Mouse (Mus musculus) layer of hippocampus, adult 9-11 months (tissue): ENCODE data around the gene Ankrd36.
"Not testable (repeated sequence)": the region's sequence is repeated elsewhere in the genome, so short reads cannot be mapped to it uniquely, and the experiment has no call there.

Source experiments
- DNase-seq: peaks from one replicate; pipeline ENCODE4 v3.0.0; 2022

Gene Ankrd36

DNA sequence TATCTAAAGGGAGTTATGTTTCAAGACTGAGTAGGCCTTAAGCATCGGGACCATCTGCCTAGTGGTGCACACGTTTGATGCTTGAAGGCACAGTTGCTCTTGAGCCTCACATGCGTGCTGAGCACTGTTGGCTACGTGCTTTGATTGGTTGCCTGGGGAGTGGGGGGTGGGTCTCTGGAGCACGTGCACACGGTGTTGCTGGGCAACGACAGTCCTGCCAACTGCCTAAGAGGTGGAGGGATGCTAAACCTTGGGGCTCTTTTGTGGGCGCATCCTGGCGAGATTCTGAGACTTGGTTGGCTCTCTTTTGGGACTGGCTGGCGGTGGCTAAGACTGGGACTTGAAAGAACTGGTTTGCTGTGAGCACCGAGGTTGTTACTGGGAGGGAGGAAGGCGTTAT lies at the start of gene Ankrd36:
Gene Ankrd36, plus strand, starts transcription at position 211 of the 400 bp plus-strand sequence.
- no peak for DNase-seq

DNA sequence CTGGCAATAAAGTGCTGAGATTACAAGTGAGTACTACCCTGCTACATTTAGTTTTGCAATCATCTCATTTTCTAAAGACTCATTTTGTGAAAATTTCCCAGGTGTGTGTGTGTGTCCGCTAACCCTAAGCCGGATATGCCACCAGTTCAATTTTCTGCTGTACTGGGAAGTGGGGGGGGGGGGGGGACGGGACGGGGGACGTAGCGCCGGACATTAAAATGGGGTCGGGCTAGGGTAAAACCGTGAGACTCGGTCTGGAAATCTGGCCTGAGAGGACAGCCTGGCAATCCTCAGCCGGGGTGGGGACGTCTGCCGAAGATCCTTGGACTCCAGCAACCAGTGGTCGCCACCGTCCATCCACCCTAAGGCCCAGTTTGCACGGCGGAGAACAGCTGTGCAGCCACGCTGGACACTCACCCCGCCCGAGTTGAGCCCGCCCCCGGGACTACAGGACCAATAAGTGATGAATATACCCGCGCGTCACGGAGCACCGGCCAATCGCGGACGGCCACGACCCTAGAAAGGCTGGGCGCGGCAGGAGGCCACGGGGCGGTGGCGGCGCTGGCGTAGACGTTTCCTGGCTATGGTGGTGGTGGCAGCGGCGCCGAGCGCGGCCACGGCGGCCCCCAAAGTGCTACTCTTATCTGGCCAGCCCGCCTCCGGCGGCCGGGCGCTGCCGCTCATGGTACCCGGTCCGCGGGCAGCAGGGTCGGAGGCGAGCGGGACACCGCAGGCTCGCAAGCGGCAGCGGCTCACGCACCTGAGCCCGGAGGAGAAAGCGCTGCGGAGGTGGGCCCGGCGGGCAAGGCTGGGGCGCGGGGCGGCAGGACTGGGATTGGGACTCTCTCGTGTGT lies 48.8 kb upstream of the Ankrd36 start, which contains the start of gene Xbp1:
Gene Xbp1, plus strand, starts transcription at position 248 of the 854 bp plus-strand sequence.
- DNase-seq = peak; percentile 97

DNA sequence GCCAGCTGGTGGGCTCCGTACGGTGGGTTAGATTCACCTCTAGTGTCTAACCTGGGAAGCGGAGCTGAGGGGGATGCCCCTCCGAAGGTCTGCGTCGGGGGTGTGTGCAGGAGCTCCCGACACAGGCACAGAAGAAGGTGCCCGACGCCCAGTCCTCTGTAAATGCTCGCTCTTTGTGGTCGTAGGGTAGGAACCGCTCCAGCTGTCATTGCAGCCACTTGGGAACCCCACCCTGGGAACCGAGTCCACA lies 48.3 kb upstream of the Ankrd36 start:
- no peak for DNase-seq

DNA sequence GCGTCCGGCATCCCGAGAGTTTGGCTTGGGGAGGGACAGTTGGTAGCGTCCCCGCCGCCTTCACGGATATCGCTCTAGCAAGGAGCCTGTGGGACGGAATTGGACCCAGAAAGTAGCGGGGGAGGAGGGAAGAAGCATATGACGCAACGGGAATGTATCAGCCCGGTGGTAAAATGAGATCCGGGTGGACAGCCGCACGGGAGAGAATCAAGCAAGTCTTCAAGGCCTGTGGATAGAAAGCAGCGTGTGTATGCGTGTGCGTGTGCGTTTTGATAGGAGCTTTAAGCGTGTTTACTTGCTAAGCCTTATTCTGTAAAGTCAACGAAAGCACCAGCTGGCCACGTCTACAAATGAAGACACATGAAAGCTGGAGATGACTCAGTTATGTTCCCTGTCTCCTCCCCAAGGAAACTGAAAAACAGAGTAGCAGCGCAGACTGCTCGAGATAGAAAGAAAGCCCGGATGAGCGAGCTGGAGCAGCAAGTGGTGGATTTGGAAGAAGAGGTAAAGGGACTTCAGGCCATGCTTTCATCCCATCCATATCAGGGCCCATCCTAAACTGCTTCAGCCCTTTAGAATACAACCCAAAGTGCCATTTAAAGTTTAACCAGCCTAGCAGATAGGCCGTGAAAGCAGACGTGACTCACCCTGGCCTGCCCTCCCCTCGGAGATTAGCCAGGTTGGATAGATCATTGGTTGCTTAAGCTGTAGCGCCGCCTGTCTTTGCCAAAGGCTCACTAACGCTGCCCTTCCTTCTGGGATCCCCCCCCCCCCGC lies 47.8 kb upstream of the Ankrd36 start:
- DNase-seq = peak; percentile 72

DNA sequence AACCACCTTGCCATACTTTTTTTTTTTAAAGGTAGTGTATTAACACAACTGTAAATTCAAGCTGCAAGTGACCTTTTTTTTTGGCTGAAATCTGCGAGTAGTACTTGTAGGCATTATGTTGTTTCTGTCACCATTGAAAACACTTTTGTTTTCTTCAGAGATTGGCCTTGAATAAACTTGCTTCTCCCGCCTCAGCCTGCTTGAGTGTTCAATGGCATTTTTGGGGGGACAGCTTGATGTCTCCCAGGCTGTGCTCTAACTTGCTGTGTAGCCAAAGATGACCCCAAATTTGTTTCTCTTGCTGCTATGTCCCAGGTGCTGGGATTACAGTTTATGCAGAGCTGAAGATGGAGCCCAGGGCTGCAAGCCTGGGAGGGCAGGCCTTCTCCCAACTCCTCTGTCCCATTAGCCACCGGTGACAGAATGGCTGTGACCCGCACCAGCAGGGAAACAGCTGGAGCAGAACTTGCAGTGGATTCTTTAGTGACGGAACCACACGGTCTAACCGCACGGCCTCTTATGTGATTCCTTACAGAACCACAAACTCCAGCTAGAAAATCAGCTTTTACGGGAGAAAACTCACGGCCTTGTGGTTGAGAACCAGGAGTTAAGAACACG lies 46.6 kb upstream of the Ankrd36 start:
- no peak for DNase-seq

DNA sequence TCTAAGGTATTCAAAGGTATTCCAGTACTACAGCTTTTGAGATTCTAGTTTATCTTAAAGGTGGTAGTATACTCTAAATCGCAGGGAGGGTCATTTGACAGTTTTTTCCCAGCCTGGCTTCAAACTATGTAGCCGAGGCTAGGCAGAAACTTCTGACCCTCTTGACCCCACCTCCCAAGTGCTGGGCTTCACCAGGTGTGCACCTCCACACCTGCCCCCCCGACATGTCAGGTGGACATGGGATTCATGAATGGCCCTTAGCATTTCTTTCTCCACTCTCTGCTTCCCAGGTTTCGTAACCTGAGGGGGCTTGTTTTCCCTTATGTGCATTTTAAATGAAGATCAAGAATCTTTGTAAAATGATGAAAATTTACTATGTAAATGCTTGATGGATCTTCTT lies 44.1 kb upstream of the Ankrd36 start:
- DNase-seq = no peak

DNA sequence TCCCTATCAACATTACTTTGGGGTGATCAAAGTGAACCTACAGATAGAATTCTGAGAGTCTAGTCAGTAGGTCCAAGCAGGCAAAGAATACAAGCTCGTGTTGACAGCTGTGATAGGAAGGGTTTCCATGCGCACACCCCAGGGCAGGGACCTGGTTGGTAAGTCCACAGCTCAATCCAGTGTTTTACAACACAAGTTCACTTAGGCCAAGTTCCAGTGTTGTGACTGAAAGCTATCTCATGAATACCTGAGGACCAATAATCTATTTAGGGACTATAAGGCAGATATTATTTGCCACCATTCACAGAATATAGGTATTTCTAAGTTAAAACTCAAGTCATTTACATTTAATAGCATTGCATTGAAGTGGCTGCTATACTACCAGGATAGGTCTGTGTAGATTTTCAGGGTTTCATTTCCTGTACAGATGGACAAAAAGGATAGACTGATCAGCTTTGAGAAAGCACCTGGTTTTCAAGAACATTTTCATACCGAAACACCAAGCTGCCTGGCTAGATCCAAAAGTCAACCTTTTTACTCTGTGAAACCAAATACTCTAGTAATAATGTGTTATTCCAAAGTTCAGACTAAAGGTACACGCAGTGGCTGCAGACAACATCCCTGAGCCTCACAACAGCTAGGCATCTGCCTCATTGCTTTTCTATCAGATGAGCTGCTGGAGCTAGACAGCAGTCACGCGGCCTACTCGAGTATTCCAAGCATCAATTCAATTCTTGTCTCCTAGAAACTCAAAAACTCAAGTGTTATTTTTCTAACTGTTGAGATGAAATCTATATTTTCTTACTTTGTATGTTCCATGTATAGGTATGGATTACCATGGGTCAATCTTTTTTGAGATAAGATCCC lies 42.7 kb upstream of the Ankrd36 start:
- DNase-seq = no peak

DNA sequence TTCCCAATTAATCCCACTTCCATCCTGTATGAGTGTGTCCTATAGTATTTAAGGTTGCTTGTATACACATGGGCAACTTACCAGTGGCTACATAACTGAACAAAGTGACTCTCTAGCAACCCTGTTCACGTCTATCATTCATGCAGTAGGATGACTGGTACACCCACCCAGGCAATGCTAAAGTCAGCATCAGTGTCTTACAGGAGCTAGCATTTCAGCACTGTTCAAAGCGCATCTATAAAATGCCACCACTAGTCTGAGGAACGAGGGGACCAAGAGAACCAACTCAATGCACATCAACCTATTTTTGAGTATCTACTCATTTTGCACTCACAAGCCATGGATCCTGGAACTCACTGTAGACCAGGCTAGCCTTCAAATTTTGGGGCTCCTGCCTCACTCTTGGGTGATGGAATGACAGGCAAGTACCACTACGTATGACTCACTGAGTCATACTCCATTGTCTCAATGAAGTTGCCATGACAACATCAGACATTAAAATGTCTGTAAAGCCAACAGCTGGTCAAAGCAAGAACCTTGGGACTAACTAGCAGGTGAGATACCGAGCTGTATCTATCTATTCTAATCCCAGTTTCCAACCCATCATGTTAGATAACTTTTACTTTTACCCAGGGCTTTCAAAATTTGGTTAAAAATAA lies 41.5 kb upstream of the Ankrd36 start:
- no peak for DNase-seq

DNA sequence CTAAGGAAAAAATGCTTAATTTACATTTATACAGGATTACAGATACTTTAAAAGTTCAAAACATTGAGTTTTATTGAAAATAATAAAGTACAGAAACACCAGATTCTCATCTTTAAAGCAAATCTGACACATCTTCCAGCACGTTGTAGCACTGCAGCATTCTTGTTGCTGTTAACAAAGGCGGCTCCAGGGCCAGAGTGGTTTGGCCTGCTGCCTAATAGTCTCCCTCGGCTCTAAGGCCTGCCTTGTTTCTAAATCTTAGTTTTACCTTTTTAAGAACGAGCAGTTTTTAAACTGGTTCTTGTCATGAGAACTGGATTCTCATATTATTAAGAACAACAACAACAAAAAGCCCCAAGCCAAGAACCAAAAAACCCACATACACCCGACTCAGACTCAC lies 40.6 kb upstream of the Ankrd36 start:
- no peak for DNase-seq

DNA sequence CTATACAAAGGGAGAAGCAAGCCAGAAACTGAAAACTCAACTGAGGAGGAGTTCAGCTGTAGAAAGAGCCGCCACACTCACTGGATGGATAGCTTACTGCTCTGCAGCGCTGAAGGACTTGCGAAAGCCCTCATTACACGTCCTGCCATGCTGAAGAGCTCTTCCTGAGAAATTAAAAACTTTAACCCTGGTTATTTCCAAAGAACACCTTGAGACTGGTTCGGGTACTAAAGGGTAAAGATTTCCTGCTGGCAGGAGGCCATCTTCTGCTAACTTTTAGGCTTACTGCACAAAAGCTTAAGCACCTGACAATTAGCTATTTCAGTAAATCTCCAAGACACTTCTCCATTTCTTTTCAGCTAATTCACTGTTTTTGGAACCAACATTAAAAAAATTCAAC lies 39.3 kb upstream of the Ankrd36 start:
- DNase-seq = no peak

DNA sequence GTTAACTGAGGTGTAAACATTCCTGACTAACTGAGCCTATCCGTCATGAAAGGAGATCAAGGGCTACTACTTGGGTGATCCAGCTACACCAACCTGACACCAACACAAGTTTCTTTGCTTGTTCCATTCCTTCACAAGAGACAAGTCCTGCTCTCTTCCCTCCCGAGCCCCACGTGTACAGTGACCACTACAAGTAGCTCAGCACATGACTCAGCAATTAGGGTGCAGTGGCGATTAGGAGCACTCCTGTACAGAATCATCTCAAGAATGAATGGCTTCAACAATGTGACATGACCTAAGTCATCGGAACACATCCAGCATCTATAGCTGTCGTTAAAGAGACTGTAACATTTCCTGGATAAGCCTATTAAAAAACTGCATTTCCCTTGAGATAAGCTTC lies 38.8 kb upstream of the Ankrd36 start:
- no peak for DNase-seq

DNA sequence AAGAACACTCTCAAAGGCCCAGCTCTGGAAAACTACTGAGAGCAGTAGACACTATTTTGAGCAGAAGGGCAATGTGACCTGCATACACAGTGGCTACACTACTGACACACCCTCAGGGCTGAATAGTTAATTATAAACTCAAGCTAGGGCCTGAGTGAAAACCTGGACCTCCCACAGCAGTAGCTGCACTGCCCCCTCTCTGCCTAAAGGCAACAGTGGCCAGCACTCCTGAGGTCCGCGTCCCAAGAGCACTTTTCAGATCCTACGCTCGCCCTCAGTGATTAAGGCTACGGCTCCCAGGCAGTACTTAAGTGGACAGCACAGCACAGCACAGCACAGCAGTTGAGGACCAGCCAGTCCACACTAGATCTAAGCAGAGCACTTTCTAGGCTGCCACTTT lies 36.4 kb upstream of the Ankrd36 start:
- DNase-seq = no peak

DNA sequence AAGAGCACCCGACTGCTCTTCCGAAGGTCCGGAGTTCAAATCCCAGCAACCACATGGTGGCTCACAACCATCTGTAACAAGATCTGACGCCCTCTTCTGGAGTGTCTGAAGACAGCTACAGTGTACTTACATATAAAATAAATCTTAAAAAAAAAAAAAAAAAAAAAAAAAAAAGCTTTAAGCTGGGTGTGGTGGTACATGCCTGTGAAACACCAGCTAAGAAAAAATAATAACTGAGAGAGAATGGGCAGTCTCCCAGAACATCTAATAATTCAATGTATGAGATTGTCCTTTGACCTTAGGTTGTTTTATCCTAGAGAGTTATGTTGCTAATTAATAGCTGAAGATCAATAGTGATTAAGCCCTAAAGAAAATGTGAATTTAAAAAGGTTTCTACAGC lies 32.0 kb upstream of the Ankrd36 start:
- not testable (repeated sequence) for DNase-seq

DNA sequence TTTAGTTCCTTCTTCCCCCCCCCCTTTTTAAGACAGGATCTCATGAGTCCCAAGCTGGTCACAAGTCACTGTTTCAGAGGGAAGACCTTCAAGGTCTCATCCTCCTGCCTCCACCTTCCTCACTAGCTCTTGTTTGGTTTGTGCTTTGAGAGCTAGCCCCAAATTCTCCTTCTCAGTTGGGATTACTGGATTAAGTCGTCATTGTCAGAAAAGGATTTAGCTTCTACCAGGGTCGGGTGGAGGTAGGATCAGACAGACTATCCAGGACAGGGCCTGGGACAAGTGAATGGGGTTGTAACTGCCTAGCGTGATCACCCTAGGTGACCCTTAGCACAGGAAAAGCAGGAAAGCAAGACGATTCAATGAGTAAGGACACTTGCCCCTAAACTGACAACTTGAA lies 29.2 kb upstream of the Ankrd36 start:
- no peak for DNase-seq

DNA sequence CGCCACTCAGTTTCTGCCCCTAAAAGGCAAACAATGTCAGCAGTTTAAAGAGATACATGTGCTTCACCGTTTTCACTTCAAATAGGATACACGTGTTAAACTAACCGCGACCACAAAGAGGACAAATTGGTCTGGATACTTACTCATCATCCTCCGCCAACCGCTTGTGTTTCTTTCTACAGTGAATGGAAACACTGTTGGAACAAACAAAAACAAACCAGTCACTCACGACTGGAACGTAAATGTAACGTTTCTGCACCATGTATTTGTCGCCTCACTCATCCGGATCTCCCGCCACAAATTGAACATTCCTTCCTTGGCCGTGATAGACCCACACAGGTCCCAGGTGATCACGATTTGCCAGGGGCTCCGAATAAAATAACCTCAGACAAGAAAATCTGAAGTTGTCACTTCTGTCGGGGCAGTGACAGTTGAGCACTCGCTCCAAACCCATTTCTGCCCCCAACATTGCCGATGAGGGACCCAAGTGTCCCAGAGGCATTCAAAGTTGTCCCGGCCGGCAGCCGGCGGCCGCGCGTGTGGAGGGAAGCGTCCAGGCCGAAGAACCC lies 28.2 kb upstream of the Ankrd36 start:
- DNase-seq = no peak

DNA sequence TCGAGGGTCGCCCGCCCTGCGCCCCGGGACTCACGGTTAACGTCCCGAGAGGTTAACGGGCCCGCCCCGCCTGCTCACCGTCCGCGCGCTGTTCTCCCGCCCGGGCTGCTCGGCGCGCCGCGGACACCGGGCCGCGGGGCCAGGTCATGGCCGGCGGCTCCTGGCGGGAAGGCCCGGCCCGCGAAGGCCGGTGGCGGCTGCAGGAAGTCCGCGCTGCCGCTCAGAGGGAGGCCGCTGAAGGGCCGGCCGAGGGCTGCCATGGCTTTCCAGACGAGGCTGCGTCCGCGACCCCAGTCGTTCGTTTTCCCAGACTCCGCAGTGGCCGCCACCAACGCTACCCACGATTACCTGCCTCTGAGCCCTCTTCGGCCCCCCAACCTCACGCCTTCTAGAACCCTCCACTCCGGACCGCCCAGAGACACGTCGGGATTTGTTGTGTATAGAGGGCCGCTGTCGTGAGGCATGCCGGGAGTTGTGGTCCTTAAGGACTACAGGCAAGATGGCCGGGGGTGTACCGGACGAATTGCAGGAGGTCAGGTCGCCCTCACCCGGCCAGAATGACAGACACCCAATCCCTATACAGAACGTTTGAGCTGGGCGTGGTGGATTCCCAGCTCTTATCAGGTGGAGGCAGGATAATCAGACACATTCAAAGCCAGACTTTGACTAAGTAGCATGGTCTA lies 27.5 kb upstream of the Ankrd36 start, which contains the start of gene Ccdc117:
Gene Ccdc117, minus strand, starts transcription at position 389 of the 683 bp plus-strand sequence.
- DNase-seq = peak; percentile 93

DNA sequence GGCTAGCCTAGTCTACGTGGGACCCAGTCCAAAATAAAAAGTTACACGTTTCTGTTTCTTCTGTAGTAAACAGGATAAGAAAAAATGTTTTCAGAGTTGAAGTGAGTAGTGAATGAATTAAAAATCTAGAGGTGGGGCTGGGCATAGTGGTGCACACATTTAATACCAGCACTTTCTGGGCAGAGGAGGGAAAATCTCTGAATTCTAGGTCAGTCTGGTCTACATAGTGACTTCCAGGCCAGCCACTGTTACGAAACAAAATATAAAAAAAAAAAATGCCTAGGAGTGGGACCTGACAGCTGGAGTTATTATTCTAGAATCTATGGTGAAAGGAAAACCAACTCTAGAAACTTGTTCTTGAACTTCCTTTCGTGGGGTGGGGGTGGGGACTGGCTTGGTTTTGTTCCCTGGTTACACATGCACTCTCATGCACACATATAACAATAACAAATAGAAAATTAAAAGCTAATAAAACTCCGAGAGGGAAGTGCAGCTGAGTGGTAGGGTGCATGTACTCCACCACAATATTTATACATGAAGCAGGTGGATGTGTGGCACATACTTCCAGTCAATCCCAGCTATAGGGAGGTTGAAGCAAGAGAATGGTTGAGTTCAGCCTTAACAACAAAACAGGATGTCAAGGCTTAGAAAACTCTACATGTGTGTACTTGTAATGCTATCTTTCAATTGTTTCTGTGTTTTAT lies 26.9 kb upstream of the Ankrd36 start:
- DNase-seq = no peak

DNA sequence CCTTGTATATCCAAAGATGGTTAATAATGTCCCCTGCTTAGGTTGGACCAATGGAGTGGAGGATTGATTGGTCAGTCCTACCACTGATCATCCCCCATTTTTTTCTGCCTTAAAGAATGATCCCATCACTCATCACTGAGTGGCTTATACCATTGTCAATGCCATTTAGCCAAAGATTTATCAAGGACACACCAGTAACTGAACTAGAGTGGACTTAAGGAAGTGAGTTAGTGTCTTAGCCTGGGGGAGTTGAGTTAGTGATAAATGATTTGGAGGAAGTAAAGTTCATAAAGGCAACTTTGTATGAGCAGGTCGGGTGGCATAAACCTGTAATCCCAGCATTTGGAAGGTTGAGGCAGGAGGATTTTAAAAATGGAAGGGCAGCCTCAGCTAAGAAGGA lies 26.2 kb upstream of the Ankrd36 start:
- DNase-seq = no peak

DNA sequence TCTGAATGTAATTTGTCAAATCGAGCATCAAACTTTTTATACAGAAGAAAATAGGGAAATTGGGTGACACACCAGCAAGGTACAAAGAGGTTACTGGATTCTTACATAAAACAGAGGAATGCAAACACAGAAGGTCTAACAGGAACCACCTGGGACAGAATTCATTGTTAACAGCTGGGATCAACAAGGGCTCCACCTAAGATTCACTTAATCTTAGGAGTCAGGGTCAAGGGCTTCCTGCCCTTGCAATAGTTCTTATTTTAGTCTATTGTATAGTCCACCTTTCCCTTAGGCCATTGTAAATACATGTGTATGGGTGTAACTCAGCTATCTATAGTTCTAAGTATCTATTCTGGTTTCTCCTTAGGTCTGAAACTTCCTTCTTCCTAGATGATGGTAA lies 24.8 kb upstream of the Ankrd36 start:
- DNase-seq = not testable (repeated sequence)

DNA sequence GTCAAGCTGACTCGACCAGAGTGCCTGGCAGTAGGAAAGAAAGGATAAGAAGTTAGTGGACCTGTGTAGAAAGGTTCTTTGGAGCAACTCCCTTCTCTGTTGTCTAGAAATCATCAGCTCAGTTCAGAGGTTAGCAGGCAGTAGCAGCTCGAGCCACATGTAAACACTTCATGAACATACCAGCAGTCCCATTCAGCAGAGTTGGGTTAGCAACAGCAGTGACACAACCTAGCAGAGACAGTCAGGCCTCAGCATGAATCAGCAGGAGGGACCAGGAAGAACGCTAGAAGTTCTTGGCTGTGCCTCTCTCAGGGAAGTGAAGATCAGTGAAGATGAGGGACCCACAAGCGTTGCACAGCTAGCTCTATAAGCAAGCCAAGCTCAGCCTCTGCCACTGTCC lies 24.0 kb upstream of the Ankrd36 start:
- no peak for DNase-seq

DNA sequence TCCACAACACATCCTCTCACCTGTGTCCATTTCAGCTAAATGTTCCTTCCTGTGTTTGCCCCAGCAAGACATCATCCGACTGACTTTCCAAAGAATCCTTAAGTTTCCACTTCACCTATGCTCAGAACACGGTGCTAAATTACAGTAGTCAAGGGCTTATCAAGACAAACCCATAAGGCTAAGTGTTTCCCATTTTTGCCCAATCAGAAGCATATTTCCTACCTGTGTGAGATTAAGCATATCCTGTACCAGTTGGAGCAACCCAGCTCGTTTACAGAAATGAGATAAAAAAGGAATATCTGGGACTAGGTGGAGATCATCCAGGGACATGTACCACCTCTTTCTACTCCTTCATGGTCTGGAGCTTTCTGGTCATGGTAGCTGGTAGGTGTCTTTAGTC lies 22.8 kb upstream of the Ankrd36 start:
- DNase-seq = no peak
